Mouse (Mus musculus) cerebellum, adult 18-20 months (tissue): Measurements from ENCODE around the gene Cysrt1.

ENCODE experiments used
- DNase-seq, 2 experiments: peaks; one replicate each; pipeline ENCODE4 v3.0.0; 2021

Cysrt1 gene

DNA sequence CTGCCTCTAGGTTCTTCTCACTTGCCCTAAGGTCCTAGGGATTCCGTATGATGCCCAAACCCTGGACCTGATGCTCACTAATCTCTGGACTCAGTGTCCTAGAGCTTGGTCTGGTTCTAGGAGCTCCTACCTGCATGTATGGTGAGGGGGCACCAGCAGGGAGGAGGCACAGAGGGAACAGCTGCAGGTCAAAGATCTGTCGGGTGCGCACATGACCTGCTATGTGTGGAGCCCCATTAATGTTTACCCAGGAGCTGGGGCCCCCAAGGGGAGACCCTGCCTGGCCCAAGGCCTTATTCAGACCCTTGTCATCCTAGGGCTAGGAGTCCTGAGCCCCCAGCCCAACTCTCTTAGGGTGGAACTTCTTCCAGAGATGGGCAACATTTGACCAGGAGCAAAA, 8.2 kb downstream of the Cysrt1 start, which contains the start of gene Slc34a3:
TSS of gene Slc34a3 (minus strand) at position 315 of the 400 bp plus-strand sequence.
- DNase-seq = no peak

DNA sequence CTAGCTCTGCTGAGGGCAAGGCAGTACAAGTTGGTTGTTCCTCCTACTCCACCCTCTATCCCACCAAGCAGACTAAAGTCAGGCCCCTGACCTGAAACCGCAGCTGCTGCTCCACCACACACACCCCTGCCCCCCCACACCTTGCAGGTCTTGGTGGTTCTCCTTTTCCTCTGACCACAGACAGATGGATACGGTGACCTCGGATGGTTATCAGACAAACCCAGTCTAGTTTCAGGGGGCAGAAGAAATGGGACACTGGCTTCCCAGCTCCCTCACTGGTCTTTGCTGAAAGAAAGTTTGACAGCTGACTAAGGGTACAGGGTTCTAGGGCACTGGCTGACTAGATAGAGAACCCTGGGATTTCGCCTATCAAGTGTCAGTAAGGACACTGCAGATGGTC, 8.8 kb downstream of the Cysrt1 start:
- DNase-seq = no peak

DNA sequence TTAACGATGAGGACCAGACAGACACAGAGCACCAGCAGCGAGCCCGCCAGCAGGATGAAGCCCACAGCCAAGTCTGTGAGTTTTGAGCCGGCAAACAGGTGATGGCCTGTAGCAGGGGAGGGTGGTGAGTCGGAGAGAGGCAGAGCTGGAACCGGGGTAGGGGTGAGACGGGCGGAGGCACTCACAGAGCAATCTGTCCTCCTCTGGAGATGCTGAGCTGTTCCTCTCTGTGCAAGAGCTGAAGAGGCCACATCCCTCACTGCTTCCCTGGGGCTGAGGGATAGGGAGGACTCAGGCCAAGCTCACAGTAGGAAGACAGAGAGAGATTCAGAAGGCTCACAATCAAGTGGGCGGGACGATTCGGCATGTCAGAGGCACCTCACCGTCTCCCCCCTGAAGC, 11.2 kb downstream of the Cysrt1 start:
- DNase-seq = no peak

DNA sequence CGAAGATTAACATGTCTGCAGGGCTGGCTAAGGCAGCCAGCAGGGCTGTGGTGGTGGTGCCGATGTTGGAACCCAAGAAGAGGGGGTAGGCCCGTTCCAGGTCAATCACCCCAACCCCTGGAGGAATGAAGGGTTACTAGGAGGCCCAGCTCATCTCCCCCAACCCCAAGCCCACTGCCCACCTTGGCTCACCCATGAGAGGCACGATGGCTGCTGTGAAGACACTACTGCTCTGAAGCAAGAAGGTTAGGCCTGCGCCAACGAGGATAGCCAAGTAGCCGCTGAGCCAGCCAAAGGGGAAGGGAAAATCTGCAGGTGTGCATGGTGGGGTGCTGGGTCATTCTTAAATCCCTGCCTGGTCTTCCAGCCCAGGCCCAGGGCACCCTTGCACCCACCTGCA, 11.7 kb downstream of the Cysrt1 start:
- no peak for DNase-seq

DNA sequence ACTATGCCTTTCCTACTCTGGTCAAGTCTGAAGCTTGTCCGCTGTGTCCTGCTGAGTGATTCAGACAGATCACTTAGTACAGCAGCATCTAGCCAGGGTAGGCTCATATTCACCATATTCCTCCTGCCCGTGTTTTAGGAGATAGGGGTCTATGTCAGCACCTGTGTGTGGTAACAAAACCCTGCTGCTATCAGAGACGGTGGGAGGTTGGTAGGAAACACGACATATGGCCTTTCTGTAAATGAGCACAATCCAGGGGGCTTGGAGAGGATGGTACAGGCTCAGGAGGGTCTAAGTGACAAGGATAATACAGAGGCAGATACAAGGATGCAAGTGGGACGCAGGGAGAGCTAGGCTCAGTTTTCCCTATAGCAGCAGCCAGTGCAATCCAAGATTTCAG, 12.7 kb downstream of the Cysrt1 start:
- no peak for DNase-seq

DNA sequence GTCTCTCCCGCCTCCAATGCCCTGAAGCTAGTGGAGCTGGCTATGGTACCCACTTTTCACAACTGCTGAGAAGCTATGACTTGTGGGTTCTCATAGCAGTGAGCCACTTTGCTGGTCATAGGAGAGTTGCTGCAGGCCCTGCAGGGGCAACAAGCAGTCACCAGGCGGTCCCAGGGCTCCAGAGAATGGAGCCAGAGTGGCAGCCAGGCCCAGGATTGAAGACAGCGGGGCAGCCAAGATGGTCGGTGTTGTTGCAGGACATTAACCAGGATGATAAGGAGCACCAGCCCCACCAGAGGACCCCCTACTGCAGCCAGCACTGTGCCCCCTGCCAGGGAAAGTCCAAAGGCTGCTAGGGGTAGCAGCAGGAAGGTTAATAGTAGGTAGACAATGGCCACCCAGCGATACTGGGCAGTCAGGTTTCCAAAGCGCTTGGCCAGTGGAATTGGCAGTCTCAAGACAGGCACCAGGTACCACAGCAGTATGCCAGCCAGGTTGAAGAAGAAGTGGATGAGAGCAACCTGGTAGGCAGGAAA, 13.2 kb downstream of the Cysrt1 start:
- no peak for DNase-seq

DNA sequence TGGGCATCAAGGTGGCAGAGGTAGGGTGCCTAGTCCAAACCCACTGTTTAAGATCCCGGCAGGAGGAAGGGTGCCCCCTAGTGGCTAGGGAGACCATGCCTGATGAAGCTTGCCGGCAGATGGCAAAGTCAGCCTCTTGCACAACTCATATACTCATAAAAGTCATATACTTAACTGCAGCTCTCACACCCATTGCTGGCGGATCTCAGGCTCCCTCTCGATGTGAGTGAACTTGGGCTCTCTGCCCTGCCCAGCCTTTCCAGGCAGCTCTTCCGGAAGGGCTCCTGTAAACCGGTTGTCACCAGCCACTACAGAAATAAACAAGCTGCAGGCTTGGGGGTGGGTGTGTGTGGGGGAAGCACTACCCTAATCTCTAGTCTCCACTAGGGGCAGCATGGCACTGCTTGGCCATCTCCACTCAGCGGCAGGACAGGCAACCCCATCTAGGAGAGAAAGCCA, 13.8 kb downstream of the Cysrt1 start:
- DNase-seq = peak; percentile 87 to 90

DNA sequence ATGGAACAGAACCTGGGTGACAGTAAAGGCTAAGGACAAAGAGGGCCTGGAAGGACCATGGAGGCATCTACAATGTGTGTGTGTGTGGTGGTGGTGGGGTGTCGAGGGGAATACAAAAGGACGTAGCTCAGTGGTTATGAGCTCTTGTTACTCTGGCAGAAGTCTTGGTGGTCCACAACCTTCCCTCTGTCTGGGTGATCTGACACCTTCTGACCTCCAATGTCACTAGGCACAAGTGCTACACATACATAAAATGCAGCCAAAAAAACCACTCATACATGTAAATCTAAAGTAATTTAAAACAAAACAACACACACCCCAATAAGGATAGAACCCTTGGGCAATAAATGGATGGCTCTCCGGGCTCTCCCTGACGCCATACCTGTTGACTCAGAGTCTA, 14.8 kb downstream of the Cysrt1 start:
- DNase-seq = no peak

DNA sequence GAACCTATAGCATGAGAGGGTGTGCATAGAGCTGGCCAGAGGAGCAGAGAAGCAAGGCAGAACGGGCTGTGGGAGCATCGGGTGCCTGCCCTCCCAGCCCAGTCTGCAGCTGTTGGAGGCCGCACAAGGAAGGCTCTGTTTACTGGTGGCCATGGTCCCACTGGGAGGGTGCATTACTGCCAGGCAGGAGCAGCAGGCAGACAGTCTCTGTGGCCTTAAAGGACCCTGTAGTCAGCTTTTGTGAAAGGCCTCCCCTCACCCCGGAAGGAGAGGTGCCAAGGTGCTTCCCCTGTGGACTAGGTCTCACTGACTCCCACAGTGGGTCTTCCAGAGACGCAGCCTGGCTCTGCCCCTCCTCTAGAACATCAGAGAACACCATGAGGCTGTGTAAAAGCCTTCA, 15.4 kb downstream of the Cysrt1 start:
- DNase-seq = peak in 1 of 2 experiments; percentile 40

DNA sequence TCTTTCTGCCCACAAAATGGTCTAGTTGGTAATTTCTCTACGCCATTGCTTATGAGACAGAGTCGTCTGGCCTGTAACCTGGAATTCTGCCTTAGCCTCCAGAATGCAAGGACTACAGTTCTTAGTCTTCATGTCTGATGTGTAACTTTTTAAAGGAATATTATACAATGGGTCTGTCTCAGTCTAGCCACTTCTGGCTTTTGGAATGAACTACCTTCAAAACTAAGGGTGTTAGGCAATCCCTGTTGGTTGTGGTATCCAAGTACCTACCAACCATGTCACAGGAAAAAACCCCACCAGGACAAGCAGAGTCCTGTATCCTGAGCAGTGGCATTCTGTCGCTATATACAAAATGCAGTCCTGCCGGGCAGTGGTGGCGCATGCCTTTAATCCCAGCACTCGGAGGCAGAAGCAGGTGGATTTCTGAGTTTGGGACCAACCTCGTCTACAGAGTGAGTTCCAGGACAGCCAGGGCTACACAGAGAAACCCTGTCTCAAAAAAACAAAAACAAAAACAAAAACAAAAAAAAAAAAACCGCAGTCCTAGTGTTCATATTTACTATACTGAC, 16.4 kb downstream of the Cysrt1 start:
- DNase-seq = no peak

DNA sequence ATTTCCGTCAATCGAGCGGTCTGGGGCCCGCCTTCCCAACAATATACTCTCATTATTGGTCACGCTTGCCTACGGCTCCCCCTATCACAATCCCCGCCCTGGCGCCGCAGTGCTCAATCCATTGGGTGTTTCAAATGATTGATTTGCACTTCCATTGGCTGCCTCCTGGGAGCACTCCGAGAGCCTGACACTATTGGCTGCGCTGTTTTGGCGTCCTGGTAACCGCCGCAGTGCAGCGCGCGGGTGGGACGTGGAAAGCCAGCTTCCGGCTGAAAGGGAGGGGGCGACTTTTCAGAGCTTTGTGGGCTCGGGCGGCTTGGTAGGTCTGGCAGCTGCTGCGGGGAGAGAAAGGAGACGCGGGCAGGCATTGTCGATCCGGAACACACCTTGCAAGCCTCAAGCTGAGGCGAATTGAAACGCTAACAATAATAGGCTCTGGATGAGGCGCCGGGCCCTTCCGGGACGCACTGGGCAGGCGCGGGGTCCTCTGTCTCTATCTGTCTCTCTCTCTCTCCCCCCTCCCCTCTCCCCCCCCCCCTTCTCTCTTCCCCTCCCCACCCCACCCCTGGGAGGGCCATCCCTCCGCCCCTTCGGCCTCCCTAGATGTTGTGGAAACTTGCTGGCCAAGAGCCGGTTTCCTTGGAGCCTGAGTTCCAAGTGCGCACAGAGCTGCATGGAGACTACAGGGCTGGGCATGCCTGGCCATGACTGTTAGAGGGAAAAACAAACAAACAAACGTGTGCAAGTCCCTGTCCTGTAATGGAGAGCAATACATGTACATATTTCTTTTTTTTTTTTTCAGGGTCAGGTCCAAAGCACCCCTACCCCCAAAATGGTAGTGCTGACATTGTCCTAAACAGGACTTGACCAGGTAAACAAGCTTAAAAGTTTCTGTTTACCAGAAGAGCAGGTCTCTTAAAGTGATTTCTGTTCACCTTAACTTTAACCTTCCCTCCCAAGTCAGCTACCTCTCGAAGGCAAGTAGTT, 17.2 kb downstream of the Cysrt1 start:
- DNase-seq = peak; percentile 95 to 99

DNA sequence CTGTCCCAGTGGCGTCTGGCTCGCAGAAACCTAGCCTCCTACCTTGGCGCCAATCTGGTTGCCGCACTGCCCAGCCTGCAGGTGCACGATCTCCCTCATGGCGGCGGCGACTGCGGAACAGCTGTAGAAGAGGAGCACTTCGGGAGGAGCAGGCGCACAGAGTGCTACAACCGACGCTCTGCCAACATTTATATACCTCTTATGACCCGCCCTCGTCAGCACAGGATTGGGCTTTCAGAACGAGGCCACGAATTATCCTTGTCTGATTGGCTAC, 17.8 kb downstream of the Cysrt1 start, which contains the start of gene Tubb4b:
TSS of gene Tubb4b (minus strand) at position 211 of the 274 bp plus-strand sequence.
- no peak for DNase-seq

DNA sequence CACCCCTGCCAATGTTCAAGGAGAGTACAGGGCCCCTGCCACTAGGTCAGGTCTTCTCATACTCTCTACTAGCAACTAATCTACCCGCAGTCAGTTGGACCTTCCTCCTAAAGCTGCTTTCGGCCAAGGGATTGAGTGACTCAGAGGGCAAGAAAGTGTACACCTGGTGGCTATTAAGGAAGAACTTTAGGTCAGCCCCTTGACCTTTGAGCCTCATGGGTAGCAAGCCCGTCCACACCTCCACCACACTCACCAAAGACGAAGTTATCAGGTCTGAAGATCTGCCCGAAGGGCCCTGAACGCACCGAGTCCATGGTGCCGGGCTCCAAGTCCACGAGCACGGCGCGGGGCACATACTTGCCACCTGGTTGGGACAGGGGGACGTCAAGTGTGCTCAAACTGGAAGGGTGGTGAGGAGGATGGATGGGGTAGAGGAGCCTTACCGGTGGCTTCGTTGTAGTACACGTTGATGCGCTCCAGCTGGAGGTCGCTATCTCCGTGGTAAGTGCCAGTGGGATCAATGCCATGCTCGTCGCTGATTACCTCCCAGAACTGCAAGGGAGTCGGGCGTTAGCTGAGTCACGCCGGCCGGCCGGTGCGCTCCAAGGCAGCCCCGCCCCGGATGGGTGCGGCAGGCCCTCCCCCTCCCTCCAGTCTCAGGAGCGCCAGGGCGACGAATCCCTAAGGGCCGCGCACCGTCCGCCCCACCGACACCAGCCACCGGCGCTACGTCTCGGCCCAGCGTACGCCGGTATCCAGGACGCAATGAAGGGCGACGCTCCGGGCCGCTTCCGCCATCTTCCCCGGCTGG, 18.4 kb downstream of the Cysrt1 start:
- peak in 1 of 2 experiments; percentile 76 for DNase-seq

DNA sequence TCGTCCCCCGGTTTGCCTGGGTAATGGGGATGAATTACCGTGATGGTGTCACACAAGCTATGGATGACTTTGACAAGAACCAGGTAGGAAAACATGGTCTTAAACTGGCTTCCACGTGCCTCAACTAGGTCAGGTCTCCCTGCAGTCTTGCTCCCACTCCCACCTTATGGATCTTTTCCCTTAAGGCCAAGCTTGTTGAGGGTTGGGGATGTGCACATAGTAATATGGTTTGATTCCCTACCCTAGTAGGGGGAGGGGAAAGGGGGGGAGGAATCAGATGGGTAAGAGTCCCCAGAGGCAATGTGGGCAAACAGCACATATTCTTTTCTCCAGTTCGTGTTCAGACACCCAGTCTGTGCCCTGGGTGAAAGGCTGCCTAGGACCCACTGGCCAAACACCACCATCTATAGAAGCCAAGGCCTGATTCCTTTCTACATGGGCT, 20.9 kb downstream of the Cysrt1 start:
- DNase-seq = no peak

DNA sequence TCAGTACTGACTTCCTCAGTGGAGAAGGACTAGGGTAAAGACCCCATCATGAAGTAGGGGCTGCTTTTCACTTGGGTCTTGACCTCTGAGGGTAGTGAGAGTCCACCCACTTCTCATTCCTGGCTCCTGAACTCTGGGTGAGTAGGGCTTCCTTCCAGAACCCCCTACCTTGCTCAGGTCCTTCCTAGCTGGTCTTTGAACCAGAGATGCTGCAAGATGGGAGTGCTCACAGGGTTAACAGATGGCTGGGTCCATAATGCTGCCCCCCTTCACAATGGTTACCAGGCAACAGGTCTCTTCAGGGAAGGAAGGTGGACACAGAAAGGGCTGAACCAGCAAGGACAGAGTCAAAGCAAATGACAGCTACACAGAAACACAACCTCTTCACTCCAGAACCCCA, 23.8 kb downstream of the Cysrt1 start, which contains the start of gene Fam166a:
TSS of gene Fam166a (plus strand) at position 301 of the 400 bp plus-strand sequence.
- DNase-seq = no peak

DNA sequence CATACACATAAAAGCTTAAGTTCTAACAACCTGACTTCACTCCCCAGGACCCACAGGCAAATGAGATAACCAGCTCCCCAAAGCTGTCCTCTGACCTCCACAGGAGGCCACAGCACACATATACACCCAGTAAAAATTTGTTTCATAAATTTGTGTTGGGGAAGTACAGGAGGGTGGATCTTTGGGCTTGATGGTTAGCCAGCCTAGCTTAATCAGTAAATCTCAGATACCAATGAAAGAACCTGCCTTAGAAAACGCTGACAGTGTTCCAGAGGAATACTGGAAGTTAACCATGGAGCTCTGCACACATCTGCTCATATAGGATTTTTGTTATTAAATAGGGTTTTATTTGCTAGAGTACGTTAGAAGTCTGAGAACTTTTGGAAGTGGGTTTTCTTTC, 24.6 kb downstream of the Cysrt1 start:
- DNase-seq = no peak

DNA sequence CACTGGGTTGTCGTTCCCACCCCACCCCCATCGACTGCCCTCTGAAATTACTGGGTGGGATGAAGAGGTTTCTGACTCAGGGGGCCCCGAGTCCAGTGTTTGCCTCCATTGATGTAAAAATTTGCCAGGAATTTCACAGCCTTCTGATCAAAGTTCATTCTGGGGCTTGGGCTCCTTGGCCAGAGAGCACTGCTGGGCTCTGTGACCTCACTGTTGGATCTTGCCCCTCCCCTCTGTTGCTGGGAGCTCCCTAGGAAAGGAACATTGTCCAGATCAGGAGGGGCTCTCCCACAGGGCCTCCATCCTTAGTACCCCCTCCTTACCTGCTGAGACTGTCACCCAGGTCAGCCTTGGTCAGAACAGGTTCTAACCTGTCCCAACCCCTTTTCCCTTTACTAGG, 27.8 kb downstream of the Cysrt1 start, which contains the start of gene Stpg3:
TSS of gene Stpg3 (minus strand) at position 194 of the 400 bp plus-strand sequence.
- DNase-seq = peak in 1 of 2 experiments; percentile 0

DNA sequence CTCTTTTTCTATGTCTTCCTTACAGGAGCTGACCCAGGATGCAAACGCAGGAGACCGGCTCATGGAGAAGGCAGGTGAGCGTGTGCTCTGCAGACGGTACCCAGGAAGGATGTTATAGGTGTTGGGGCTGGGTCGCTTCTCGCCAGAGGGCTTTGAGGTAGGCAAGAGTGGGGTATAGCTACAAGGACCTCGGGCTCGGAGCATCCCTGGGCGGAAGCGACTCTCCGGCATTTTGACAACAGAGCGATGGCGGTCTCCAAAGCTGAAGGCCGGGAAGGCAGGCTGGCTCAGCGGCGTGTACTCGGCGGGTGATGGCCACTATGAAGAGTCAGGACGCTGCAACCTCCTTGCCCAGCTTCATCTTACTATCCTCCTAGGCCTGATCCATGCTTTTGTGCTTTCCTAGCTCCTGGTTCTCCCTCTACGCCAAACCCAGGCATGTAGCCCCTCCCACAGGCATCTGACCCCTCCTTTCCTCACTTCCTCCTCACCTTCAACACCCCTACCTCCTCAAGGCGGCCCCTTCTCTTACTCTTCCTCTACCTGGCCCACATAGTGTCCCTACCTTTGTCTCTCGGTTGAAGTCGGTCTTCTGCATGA, 28.9 kb downstream of the Cysrt1 start:
- DNase-seq = no peak

DNA sequence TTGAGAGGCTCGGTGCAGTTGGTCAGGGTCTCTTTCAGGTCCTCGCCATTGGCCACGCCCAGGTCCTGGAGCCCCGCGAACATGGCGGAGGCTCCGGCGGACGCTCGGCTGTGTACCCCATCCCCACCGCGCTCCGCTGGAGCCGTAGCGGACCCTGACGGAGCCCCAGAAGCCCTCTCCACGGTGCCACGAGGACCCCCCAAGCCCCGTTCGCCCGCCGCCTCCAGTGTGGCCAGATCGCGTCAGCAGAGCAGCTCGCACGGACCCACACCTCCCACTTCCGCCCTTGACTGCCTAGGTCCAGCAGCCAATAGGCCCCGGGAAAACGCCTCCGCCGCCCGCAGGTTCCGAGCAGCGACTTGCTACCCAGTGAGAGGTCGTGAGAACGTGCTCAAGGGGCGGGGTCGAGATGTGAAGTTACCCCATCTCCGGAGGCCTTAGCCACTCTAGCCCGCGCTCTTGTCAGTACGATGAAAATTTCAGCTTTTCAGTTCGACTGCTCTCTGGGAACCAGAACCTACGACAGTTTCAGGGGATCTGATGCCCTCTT, 31.1 kb downstream of the Cysrt1 start, which contains the start of gene Nelfb:
TSS of gene Nelfb (minus strand) at position 369 of the 550 bp plus-strand sequence.
- peak; percentile 84 to 87 for DNase-seq

DNA sequence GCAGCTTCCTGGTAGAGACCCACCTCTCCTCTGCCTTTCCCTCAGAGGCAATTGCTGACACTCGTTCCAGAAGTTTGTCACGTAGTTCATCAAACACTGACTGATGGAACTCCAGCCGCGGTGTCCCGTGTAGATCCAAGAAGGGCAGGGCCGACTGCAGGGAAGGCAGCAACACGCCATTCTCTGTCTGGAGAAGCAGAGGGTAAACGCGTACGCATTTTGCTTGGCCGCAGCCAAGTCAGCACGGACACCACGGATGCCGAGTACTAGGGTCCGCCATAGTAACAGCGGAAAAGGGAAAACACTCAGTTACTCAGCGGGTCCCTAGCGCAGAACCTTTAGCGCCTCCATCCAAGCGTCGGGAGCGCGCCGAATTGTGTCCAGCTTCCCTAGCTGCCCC, 31.6 kb downstream of the Cysrt1 start:
- no peak for DNase-seq

DNA sequence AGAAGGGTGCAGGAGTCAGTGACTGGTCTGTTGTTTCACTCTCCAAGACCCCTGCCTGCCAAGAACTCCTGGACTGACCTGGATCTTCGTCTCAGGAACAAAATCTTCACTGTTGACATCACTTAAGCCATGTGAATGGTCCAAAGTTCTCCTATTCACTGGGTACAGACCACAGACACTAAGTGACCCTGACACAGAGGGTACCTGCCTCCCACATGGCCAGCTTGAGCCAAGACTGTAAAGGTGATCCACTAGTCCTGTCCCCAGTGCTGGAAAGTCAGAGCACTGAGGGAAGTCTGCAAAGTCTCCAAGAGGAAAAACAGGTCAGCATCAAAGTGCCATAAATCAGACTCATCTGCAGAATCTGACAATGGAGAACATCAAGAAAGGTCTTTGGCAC, 34.7 kb downstream of the Cysrt1 start:
- DNase-seq = no peak

DNA sequence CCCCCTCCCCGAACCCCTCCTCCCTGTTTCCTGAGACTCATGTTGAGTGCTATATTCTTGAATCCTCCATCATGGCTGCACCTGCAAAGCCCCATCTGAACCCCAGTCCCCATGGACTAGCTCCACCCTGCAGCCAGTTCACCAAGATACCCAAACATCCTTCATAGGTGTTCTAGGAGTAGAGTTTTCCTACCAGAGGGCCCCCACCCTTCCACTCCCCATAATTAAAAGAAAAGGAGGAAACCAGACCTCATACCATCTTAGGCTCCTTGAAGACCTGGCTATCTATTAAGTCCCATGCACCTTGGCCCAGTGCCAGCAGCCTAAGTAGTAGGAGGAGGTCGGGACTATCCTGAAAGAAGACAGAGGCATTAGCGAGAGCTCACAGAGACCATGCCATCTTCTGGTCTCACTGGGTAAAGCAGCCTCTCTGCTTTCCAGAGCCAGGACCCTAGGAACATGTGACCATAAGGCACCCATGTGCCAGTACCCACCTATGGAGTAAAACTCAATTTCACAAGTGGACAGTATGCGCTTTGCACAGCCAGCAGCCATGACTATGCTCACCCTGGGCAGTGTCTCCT, 38.5 kb downstream of the Cysrt1 start:
- DNase-seq = no peak
